Comparison of ENCODE assay signal across 8 mouse cellular contexts in genomic region chr13:74617163-74618019, GRCm38 (mm10). TPM values are rescaled to one million over a fixed set of nuclear protein-coding genes. Genes with fewer than 3 reads are reported as not detected.
DNase-seq lines count a peak whose midpoint lies in the region; ATAC-seq lines count a peak whose summit lies in the region.
"Not testable (repeated sequence)": the region's sequence is repeated elsewhere in the genome, so short reads cannot be mapped to it uniquely, and the experiment has no call there.

No protein-coding gene starts in this region.

- peak overlapping the region; percentile 90 for H3K4me3 ChIP-seq in megakaryocyte, embryonic 14.5 days (replicated peaks)

- ATAC-seq in inflammation-experienced regulatory T-cells, adult 6 months: peak; percentile 93

- intact Hi-C loops in gastrocnemius, postnatal 14 days (cut with DNase I; ENCODE audit: low total_unique reads): not testable (repeated sequence)

- H3K36me3 ChIP-seq in megakaryocyte, embryonic 14.5 days (replicated peaks; ENCODE audit: low read length): not testable (repeated sequence)

- not testable (repeated sequence) for H3K9me3 ChIP-seq in megakaryocyte, embryonic 14.5 days

- not testable (repeated sequence) for H3K27me3 ChIP-seq in megakaryocyte, embryonic 14.5 days (replicated peaks)

- DNase-seq in adrenal gland, adult (ENCODE audit: inconsistent age in 2 of 2, low spot score in 1 of 2): peak; percentile 88 to 93
- peak; percentile 88 for DNase-seq in embryo, embryonic 10.5 days (ENCODE audit: low spot score)
- DNase-seq in gastrocnemius, postnatal 14 days: peak; percentile 81
- peak; percentile 72 to 87 for DNase-seq in left cerebral cortex, adult 9 months (ENCODE audit: low spot score in 2 of 2)
- DNase-seq in right cerebral cortex, adult 2 months (ENCODE audit: low spot score in 2 of 2): peak; percentile 82 to 85
- peak; percentile 14 for DNase-seq in urinary bladder, postnatal 10 days (ENCODE audit: low spot score)

- H3K4me1 ChIP-seq in megakaryocyte, embryonic 14.5 days: not testable (repeated sequence)

RNA-seq across cellular contexts. Expression of gene Erap1, which starts 22.0 kb away (rescaled TPM):
- 10 to 100 TPM; 22.5 to 24.9 TPM for total RNA-seq in gastrocnemius, postnatal 14 days (2021)
- 100 to 1,000 TPM in 1 of 3 experiments, 10 to 100 TPM in 2; 71.2 to 140 (median 91.7) TPM for polyA plus RNA-seq in inflammation-experienced regulatory T-cells, adult 6 months (2017; shearing (Covaris generic))
- 0.64 and 0.73 TPM in 2 replicates for polyA plus RNA-seq in megakaryocyte, embryonic 14.5 days (2012; ENCODE audit: insufficient read depth, low replicate concordance)

Comparison
In these comparisons a context has a peak if more than half of its experiments do, and no peak if none do; other contexts are left out.
1. Peak in every context shown above with its lines: DNase-seq, ATAC-seq and H3K4me3 ChIP-seq.
2. DNase-seq: peak in every context shown above with its lines; median percentile 90 in adrenal gland, adult; 88 in embryo, embryonic 10.5 days; 84 in right cerebral cortex, adult 2 months; 81 in gastrocnemius, postnatal 14 days; 80 in left cerebral cortex, adult 9 months; 14 in urinary bladder, postnatal 10 days.
3. RNA of gene Erap1, which starts 22.0 kb away (polyA plus RNA-seq): 71.2 to 140 TPM in inflammation-experienced regulatory T-cells, adult 6 months; 0.64 to 0.73 TPM in megakaryocyte, embryonic 14.5 days; every median in the first group is over 10 times any median in the second.